Mouse (Mus musculus): ENCODE results near the gene Jmjd1c.

- no peak for TF ChIP-seq CTCF (IDR thresholded peaks at IDR 0.05; ENCODE audit: control insufficient read depth, insufficient read depth, insufficient replicate concordance, low read depth, low read length)
- TF ChIP-seq POLR2A (IDR thresholded peaks at IDR 0.05; ENCODE audit: control insufficient read depth, low read depth, low read length) = peak; percentile 66
These were observed 31.2 kb downstream of the Jmjd1c start for GRCm38 (mm10) chr10:67126859-67127758.
